Mouse (Mus musculus): Measurements from ENCODE around the gene Tut4.

DNA sequence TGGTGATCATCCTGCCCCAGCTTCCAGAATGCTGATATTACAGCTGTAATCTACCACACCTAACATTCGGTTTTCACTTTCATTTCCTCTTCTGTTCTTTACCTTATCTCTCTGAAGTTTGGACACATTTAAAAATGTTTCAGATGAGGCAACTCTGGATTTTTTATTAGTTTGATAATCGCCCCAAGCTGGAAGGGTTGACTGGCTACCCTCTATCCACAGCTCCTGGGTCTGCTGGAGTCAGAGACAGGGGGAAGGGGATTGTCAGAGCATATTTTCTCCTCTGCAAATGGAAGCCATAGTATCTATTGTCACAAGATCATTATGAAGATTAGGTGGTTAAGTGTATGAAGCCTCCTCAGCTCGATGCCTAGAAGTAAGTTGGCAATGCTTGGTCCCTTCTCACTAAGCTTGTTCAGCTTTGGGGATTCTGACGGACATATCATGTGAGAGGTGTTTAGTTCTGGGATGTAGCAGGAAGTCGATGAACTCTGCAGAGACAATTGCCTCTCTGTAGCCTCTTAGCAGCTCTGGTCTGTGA, 955 bp upstream of the Tut4 start:
- TF ChIP-seq USF1 (IDR thresholded peaks at IDR 0.05; ENCODE audit: low read depth) (no peak), MAX (IDR thresholded peaks at IDR 0.05; ENCODE audit: low read depth) (no peak), E2F4 (IDR thresholded peaks at IDR 0.05; ENCODE audit: insufficient read depth) (no peak)

Data from myocyte (in vitro differentiated cells).